Mouse (Mus musculus) liver, embryonic 12.5 days (tissue): Measurements from ENCODE around the gene Tlx3. TPM values are rescaled to one million over a fixed set of nuclear protein-coding genes. Genes with fewer than 3 reads are reported as not detected.

Experiments used
- ATAC-seq: fragments of 200-750 bp; cut with Nextera tagmentation; 2 replicates; pipeline ENCODE4 v1.8.0; 2017; ENCODE audit warnings: moderate number of reproducible peaks, mild to moderate bottlenecking, moderate library complexity
- H3K27ac ChIP-seq: fragments of 300-500 bp; sonication (generic); 2 replicates; pipeline ENCODE4 v1.5.1; 2016; ENCODE audit warnings: mild to moderate bottlenecking
- H3K27me3 ChIP-seq: fragments of 300-500 bp; sonication (generic); replicated peaks from 2 replicates; pipeline ENCODE4 v1.6.1; 2016; ENCODE audit warnings: mild to moderate bottlenecking, moderate library complexity
- H3K36me3 ChIP-seq: fragments of 300-500 bp; sonication (generic); 2 replicates; pipeline ENCODE4 v1.6.1; 2016; ENCODE audit warnings: mild to moderate bottlenecking, moderate library complexity
- H3K4me1 ChIP-seq: fragments of 300-500 bp; sonication (generic); 2 replicates; pipeline ENCODE4 v1.6.1; 2016
- H3K4me2 ChIP-seq: fragments of 300-500 bp; sonication (generic); 2 replicates; pipeline ENCODE4 v1.6.1; 2016; ENCODE audit warnings: mild to moderate bottlenecking, moderate library complexity
- H3K4me3 ChIP-seq: fragments of 300-500 bp; sonication (generic); 2 replicates; pipeline ENCODE4 v1.5.1; 2016; ENCODE audit warnings: mild to moderate bottlenecking, moderate library complexity
- H3K9ac ChIP-seq: fragments of 300-500 bp; sonication (generic); 2 replicates; pipeline ENCODE4 v1.6.1; 2016; ENCODE audit warnings: mild to moderate bottlenecking, moderate library complexity
- H3K9me3 ChIP-seq: fragments of 300-500 bp; sonication (generic); replicated peaks from 2 replicates; pipeline ENCODE4 v1.6.1; 2016; ENCODE audit warnings: mild to moderate bottlenecking, moderate library complexity
- WGBS: fragments of 180-500 bp; shearing (Covaris S2); methylation state at CpG from one replicate; pipeline ENCODE4 v1.1.7; 2016; ENCODE audit not compliant: insufficient replicate concordance; 5-methylcytosine and 5-hydroxymethylcytosine counted together
- polyA plus RNA-seq: library from polyadenylated mRNA; unstranded; fragments of >200 nt; fragmentation: Nextera tagmentation; extraction: Ambion mirVana; gene quantifications from 2 replicates; pipeline ENCODE4 v1.2.1, GENCODE M21; 2016

Gene Tlx3
- polyA plus RNA-seq, 1 experiment from 2014 or later = not detected

DNA sequence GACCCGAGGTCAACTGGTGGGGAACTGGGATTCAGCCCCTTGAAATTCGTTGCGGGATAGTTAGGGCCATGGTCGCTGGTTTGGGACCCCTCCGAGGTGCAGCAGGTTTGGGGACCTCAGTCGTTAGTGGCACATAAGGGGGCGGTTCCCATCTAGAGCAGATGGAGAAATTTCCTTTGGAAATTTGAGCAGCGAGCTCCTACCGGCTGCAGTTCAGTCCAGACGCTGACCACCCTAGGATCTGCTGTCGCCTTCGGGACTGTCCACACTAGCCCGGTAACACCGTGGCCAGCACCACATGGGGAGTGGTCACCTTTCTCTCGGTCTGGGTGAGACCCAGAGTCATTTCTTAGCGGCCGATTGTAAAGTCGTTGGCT, 928 bp upstream of the Tlx3 start:
- no peak overlapping the region for H3K4me3 ChIP-seq
- no peak overlapping the region for H3K9ac ChIP-seq
- H3K27ac ChIP-seq = no peak overlapping the region
- peaks cover 96% of the 10 kb centered on the region for H3K27me3 ChIP-seq
- WGBS = under 1% methylated on average over 18 of the region's 18 CpGs
- peaks cover 23% of the 10 kb centered on the region for H3K4me1 ChIP-seq
- H3K36me3 ChIP-seq = no peaks in the 10 kb centered on the region
- H3K4me2 ChIP-seq = no peak overlapping the region
- no peak for ATAC-seq
- H3K9me3 ChIP-seq = no peaks in the 10 kb centered on the region

DNA sequence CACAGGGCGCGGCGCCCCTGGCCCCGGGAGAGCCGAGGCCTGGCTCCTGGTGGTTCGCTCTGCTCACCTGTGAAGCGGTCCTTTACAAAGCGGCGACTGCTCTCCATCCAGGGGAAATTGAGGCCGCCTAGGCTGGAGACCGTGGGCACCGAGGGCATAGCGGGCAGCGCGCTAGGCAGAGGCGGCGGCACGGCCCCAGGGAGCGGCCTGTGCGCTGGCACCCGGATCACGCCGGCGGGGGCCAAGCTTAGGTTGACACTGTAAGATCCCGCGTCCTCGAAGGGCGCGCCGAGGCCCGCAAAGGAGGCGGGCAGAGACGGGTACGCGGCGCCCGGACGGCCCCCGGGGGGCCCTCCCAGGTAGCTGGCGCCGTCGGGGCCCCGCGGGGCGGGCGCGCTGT, 417 bp downstream of the Tlx3 start:
- H3K9me3 ChIP-seq = no peaks in the 10 kb centered on the region
- H3K27me3 ChIP-seq = peaks cover 100% of the 10 kb centered on the region
- 2% methylated on average over 42 of the region's 47 CpGs for WGBS
- no peak overlapping the region for H3K27ac ChIP-seq
- no peaks in the 10 kb centered on the region for H3K36me3 ChIP-seq
- H3K4me3 ChIP-seq = peak overlapping the region; percentile 35
- no peak for ATAC-seq
- H3K9ac ChIP-seq = no peak overlapping the region
- H3K4me2 ChIP-seq = peak overlapping the region; percentile 51
- H3K4me1 ChIP-seq = peaks cover 23% of the 10 kb centered on the region

DNA sequence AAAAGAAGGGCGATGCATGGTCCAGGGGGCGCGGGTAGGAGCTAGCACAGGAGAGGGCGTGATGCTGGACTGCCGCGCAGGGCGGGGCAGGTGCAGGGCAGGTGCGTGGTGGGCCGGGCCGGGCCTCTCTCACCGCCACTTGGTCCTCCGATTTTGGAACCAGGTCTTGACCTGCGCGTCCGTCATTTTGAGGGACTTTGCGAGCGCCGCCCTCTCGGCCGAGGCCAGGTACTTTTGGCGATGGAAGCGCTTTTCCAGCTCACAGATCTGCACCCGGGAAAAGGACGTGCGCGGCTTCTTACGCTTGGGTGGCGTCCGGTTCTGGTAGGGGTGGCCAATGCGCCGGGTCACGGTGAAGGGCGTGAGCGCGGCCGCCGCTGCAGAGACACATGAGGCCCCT, 1.1 kb downstream of the Tlx3 start:
- ATAC-seq = no peak
- H3K27ac ChIP-seq = no peak overlapping the region
- H3K27me3 ChIP-seq = peaks cover 100% of the 10 kb centered on the region
- WGBS = 3% methylated on average over 37 of the region's 37 CpGs
- H3K9ac ChIP-seq = no peak overlapping the region
- H3K4me3 ChIP-seq = no peak overlapping the region
- no peak overlapping the region for H3K4me2 ChIP-seq
- no peaks in the 10 kb centered on the region for H3K9me3 ChIP-seq
- no peaks in the 10 kb centered on the region for H3K36me3 ChIP-seq
- peaks cover 23% of the 10 kb centered on the region for H3K4me1 ChIP-seq

DNA sequence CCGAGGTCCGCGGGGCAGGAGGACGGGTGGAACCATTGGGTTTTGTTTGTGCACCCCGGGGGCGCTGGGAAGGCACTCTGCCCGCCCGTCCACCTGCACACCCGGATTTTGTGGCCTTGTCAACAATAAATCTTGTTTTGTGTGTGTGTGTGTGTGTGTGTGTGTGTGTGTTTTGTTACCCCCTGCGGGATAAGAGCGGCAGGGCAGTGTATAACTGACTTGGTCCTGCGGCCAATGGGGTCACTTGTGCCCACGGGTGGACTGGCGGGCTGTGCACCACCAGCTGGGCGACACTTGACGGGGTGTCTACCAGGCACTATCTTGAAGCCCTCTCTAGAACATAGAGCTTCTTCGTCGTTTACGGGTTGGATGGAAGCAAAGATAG, 1.8 kb downstream of the Tlx3 start:
- H3K4me3 ChIP-seq = no peak overlapping the region
- peaks cover 23% of the 10 kb centered on the region for H3K4me1 ChIP-seq
- H3K27me3 ChIP-seq = peaks cover 100% of the 10 kb centered on the region
- no peak overlapping the region for H3K27ac ChIP-seq
- no peak for ATAC-seq
- no peak overlapping the region for H3K9ac ChIP-seq
- H3K9me3 ChIP-seq = no peaks in the 10 kb centered on the region
- WGBS = 5% methylated on average over 19 of the region's 19 CpGs
- H3K4me2 ChIP-seq = peak overlapping the region; percentile 47
- no peaks in the 10 kb centered on the region for H3K36me3 ChIP-seq

DNA sequence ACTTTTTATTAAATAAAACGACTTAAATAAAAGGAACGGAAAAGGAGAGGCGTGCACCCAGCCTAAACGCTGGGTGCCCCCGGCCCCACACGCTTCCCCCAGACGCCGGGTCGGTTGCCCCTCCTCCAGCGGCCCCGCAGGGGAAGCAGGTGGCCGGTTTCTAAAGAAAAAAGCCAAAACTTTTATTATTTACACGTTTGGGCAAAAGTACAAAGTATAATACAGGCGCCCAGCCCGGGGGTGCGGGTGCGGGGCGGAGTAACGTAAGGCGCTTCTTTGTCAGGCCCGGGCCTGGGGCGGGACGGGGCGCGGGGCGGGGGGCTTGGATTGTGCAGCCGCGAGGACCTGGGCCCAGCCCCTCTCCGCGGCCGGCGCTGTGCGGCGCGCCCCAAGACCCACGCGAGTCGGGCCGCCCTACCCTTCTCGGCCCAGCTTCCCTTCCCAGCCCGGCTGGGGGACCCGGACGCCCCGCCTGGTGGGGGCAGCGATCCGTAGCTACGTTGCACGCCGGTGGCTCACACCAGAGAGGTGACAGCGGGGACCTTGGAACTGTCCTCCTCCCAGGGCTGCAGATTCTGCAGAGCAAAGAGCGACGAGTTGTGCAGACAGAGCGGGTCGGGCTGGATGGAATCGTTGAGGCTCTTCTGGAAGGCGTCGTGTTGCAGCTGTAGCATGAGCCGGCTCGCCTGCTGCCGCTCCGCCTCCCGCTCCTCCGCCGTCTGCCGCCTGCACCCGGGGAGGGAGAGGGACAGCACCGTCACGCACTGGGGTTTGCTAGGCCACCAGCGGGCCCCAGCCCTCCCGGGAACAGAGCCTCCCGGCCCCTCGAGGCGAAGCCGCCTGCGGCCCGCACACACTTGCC, 2.4 kb downstream of the Tlx3 start:
- H3K9me3 ChIP-seq = no peaks in the 10 kb centered on the region
- peak overlapping the region; percentile 24 for H3K4me3 ChIP-seq
- peaks cover 100% of the 10 kb centered on the region for H3K27me3 ChIP-seq
- WGBS = 1% methylated on average over 71 of the region's 76 CpGs
- H3K4me2 ChIP-seq = peak overlapping the region; percentile 47
- H3K9ac ChIP-seq = no peak overlapping the region
- H3K36me3 ChIP-seq = no peaks in the 10 kb centered on the region
- no peak overlapping the region for H3K27ac ChIP-seq
- H3K4me1 ChIP-seq = peaks cover 23% of the 10 kb centered on the region
- peak; percentile 16; the same call in 1 of the 2 replicates for ATAC-seq

DNA sequence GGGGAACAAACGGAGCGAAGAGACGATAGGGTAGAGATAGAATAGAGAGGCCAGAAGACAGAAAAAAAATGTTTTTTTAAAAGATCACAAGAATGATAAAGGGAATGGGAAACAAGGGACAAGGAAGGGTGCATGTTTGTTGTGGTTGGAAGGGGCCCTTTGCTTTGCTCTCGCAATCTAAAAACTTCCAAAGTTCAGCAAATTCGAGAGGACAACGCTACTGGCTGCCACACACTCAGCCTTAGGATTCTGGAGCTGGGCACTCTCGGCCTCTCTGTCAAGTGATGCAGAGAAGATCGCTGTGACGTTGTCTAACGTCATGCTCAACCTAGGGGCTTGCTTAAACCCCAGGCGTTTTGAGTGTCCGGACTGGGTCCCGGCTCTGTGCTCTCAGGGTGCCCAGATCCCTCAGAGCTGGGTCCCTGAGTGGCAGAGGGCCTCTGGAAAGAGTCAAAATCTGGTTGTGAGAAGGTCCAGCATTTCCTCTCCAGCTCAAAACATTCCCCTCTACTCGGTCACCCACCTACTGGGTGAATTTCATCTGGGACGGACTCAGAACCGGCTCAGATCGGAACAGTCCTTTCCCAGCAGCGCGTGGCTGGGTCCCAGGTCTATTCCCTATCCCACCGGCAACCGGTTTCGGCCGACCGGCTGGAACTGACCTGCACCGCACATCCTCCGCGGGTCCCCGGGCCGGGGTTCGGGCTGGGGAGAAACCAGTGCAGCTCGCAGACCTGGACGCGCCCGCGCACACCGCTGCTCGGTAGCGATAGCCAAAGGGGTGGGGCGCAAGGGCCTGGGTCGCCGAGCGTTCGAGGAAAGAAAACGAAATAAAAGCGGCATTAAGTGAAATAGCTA, 3.3 kb downstream of the Tlx3 start:
- Histone ChIP-seq H3K36me3 (no peaks in the 10 kb centered on the region), H3K4me1 (peaks cover 23% of the 10 kb centered on the region), H3K4me3 (peak overlapping the region; percentile 24; the same call in 1 of the 2 replicates), H3K9me3 (no peaks in the 10 kb centered on the region), H3K27ac (no peak overlapping the region), H3K27me3 (peaks cover 100% of the 10 kb centered on the region), H3K9ac (no peak overlapping the region), H3K4me2 (peak overlapping the region; percentile 47)
- 3% methylated on average over 45 of the region's 45 CpGs for WGBS
- no peak for ATAC-seq

DNA sequence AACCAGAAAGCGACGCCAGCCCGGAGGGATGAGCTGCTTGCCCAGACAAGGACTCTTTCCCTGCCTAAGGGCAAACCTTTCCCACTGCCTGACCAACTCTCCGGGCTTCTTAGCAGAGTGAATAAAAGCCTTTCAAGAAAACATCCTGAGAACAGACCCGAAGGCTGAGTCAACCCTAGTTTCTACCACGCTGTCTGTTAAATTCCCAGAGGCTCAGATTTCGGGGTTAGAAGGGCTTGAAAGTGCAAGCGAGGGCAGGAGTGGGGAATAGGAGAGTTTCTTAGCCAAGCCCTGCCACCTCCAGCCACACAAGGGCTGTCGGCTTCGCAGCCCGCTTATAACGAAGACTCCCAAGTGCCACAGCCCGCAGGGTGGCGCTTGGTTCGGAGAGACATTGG, 4.3 kb downstream of the Tlx3 start:
- no peak overlapping the region for H3K4me3 ChIP-seq
- peaks cover 98% of the 10 kb centered on the region for H3K27me3 ChIP-seq
- H3K9me3 ChIP-seq = no peaks in the 10 kb centered on the region
- H3K4me1 ChIP-seq = peaks cover 23% of the 10 kb centered on the region
- H3K9ac ChIP-seq = no peak overlapping the region
- no peaks in the 10 kb centered on the region for H3K36me3 ChIP-seq
- no peak for ATAC-seq
- H3K27ac ChIP-seq = no peak overlapping the region
- H3K4me2 ChIP-seq = no peak overlapping the region
- 4% methylated on average over 15 of the region's 15 CpGs for WGBS

DNA sequence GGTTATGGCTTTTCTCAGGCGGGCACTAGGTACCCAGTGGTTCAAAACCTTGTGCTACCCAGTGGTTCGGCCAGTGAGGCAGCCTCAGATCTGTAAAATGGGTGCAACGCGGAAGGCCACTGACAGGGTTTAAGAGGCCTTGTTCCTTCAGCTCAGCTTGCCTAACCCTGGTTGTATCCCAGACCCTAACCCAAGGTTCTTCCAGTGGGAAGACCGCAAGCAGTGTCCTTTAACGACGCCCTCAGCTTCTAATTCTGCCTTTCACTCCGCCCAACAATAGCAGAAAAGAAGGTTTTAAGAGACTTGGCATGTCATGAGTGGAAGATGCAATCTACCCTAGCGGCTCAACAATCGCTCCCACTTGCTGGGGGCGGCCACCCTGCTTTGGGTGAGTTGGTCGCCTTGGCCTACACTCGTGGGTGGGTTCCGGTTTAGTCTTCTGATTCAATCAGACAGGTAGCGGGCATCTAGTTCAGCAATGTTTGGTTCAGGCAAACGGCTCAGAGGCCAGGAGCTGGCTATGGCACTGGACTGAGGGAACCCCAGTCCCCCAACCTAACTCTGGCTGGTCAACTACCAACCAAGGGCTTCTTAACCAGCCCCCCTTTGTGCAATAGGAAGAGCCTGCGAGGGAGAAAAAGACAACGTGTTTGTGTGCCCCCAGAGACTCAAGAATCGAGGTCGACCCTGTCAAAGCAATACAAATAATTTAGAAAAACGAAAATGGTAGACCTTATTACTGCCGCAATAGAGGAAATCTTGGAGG, 4.9 kb downstream of the Tlx3 start:
- WGBS = 22% methylated on average over 22 of the region's 22 CpGs
- Histone ChIP-seq H3K4me2 (no peak overlapping the region), H3K9ac (no peak overlapping the region), H3K4me3 (no peak overlapping the region), H3K27me3 (peaks cover 98% of the 10 kb centered on the region), H3K9me3 (no peaks in the 10 kb centered on the region), H3K36me3 (no peaks in the 10 kb centered on the region), H3K27ac (no peak overlapping the region), H3K4me1 (peaks cover 22% of the 10 kb centered on the region)
- ATAC-seq = no peak

DNA sequence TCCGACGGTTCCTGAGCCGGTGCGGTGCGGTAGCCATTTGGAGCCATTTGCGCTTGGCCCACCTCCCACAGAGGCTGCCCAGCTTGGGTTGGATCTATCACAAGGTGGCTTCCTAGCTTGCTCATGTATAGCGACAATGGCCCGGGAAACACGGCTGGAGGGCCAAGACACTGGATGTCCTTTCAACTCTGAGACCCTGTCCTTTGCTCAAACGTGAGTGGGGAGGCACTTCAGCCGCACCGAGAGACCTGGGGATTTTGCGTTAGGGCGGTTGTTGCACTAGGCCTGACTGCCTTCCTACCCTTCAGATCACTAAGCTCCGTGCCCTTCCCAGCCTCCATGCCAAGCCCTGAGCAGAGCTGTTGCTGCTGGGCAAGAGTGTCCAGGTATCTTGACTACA, 5.7 kb downstream of the Tlx3 start:
- 20% methylated on average over 15 of the region's 15 CpGs for WGBS
- H3K36me3 ChIP-seq = no peaks in the 10 kb centered on the region
- no peak for ATAC-seq

DNA sequence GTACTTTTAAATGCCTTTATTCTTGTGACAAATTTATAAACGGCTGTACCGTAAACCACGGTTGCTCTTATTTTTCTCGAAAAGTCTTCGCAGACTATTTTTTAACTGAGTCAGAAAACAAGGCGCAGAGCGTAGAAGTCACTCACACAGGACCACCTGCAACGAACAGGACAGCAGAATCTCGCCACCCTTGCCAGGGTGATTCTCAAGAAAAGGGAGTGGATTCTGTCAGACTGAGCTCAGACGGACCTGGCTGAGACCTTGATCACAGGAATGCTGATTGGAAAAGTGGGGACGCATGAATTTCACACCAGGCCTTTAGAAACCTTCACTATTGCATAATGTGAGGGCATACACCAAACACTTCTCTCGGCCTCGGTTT, 6.3 kb downstream of the Tlx3 start:
- 27% methylated on average over 13 of the region's 13 CpGs for WGBS
- H3K9ac ChIP-seq = no peak overlapping the region
- no peaks in the 10 kb centered on the region for H3K9me3 ChIP-seq
- ATAC-seq = no peak
- no peaks in the 10 kb centered on the region for H3K36me3 ChIP-seq
- no peak overlapping the region for H3K4me2 ChIP-seq
- peaks cover 15% of the 10 kb centered on the region for H3K4me1 ChIP-seq
- H3K27me3 ChIP-seq = peaks cover 95% of the 10 kb centered on the region
- H3K27ac ChIP-seq = no peak overlapping the region
- no peak overlapping the region for H3K4me3 ChIP-seq

More for the DNA sequence above, 5.7 kb downstream of the Tlx3 start:
- no peak overlapping the region for H3K4me3 ChIP-seq
- no peaks in the 10 kb centered on the region for H3K9me3 ChIP-seq
- no peak overlapping the region for H3K27ac ChIP-seq
- H3K4me1 ChIP-seq = peaks cover 15% of the 10 kb centered on the region
- H3K27me3 ChIP-seq = peaks cover 98% of the 10 kb centered on the region
- no peak overlapping the region for H3K9ac ChIP-seq
- H3K4me2 ChIP-seq = no peak overlapping the region

DNA sequence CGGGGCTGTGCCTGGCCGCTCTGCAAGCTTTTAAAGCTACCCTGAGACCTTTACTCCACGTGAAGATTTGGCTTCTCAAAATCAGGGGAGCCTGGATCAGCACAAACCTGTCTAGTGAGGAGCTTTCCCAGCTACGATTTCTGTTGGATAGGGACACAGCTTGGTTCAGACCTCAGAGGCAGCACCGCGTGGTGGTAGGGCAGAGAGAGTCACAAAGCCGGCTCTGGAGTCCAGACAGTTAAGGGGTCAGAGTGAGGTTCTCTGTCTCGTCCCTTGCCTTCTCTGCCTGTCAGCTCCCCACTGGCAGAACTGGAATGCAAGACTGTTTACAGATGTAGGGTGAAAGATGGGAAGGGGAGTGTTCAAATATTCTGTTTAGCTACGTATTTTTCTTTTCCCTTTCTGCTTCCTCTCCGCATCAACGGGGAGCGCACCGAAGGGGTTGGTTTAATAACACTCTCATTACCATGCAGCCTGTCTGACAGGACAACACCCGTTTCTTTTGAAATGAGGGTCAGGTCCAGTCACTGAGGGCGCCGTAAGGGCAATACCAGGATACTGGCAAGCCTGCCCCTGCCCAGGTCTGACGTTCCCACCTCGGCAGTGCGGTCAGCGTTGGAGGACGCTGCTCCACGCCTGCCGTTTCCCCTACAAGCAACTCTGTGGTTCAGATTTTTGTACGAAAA, 6.8 kb downstream of the Tlx3 start:
- WGBS = 10% methylated on average over 24 of the region's 24 CpGs
- peaks cover 93% of the 10 kb centered on the region for H3K27me3 ChIP-seq
- H3K4me1 ChIP-seq = peaks cover 15% of the 10 kb centered on the region
- H3K36me3 ChIP-seq = no peaks in the 10 kb centered on the region
- H3K4me2 ChIP-seq = no peak overlapping the region
- H3K9ac ChIP-seq = no peak overlapping the region
- ATAC-seq = no peak
- no peaks in the 10 kb centered on the region for H3K9me3 ChIP-seq
- H3K4me3 ChIP-seq = no peak overlapping the region
- H3K27ac ChIP-seq = no peak overlapping the region
